Mouse (Mus musculus) mouse embryonic stem cell (cell line): ENCODE measurements around the gene Cct4.

Experiments
- in situ Hi-C, 2 experiments: fragments of 300-500 bp; cut with MboI; formaldehyde crosslinking; loops; 1 replicate in 1 of 2; 3 replicates in 1 of 2; pipeline ENCODE4 v1.14.3; 2019 to 2020; ENCODE audit warnings: low sequenced_read_pairs in 2 of 2, low pct_unique_long_range_greater_than_20kb in 1 of 2, mixed read lengths in 1 of 2; ENCODE audit not compliant: unreplicated experiment in 1 of 2

Cct4 gene

DNA sequence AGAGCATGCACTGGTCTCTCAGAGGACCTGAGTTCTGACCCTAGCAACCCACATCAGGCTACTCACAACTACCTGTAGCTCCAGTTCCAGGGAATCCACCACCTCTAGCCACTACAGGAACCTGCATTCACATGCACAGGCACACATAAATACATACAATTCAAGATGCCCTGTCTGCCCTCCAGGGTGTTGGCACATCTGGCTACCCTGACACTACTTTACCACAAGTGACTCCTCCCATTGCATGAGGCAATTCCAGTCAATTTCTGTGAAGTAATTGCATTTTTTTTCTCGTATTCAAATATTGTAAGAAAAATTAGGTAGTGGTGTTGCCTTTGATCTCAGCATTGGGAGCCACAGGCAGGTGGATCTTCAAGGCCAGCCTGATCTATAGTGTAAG lies 11.1 kb upstream of the Cct4 start:
- in situ Hi-C loops = no loop called here

DNA sequence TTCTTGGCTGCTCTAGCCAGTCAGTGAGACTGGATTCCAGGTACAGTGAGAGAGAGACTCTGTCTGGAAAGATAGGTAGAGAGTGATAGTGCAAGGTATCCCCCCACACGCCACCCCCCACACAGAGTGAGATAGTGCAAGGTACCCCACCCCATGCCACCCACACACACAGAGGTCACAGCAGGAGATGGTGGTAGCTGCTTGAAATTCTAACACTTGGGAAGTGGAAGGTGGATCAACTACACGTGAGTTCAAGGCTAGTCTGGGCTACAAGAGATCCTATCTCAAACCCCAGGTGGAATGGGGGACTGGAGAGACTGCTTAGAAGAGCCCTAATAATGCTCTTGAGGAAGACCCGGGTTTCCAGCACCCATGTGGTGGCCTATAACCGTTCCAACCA lies 9.3 kb upstream of the Cct4 start:
- in situ Hi-C loops = no loop called here

DNA sequence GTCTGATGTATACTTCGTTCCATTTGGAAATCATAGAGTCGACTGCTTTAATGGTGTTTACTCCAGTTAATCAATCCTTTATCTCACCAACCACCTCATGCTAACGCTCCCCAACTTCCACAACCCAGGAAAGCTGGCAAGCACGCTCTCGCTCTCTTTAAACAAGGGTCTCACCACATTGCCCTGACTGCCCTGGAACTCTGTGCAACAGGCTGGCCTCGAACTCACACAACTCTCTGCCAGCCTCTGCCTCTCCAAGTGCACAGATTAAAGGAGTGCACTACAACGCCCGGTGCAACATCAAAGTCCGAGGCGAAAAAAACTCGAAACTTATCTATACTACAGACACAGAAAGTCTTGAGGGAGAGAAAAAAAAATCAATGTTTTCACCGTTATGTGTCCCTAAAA lies 8.8 kb upstream of the Cct4 start:
- in situ Hi-C loops = no loop called here

DNA sequence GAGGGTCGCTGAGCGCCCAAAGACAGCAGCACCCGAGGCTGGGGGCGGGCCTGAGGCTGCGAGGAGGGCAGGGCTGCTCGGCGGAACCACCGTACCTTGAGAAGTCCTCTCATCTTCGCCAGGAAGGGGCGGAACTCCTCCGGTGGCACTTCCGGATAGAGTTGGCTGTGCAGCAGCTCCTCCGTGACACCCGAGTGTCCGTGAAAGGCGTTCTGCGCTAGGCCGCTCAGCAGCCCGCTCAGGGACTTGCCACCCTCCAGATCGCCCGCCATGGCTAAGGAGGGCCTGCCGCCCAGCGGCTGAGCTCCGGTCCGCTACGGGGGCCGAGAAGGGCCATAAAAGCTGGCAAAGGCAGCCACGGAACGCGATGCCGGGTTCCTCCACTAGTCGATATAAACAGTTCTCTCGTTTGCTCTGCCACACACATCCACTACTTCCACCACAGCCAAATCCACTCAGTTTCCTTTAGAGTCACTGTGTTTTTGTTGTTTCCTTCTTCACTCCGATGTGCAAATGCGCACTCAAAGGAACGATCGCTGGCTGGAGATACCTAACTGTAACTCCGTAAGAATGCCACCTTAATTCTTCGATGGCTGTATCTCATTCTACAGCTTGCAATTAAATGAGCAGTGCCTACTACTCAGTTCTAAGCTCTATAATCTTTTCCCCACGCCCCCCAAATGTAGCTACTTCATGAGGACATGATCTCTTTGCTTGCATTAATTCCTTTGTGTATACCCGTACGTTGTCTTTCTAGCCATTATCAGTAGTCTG lies 8.1 kb upstream of the Cct4 start, which contains the start of the genes Gm28048 and Commd1:
Gm28048 (minus strand) TSS at position 107 of the 774 bp plus-strand sequence.
Commd1 (minus strand) TSS at position 399 of the 774 bp plus-strand sequence.
- in situ Hi-C loops = no loop called here

DNA sequence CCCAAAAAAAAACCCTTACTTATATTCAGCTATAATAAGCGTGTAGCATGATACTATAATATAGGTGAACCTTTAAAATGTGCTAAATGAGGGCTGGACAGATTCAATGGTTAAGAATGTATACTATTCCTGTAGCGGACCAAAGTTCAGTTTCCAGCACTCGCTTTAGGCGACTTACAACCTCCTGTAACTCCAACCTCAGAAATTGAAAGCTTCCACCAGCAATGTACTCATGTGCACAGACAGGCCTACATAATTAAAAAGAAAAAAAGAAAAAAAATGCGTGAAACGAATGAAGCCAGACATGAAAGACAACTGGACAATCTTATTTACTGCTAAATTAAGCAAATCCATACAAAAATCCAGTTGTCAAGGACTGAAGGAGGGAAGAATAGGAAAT lies 7.5 kb upstream of the Cct4 start:
- in situ Hi-C loops = no loop called here

DNA sequence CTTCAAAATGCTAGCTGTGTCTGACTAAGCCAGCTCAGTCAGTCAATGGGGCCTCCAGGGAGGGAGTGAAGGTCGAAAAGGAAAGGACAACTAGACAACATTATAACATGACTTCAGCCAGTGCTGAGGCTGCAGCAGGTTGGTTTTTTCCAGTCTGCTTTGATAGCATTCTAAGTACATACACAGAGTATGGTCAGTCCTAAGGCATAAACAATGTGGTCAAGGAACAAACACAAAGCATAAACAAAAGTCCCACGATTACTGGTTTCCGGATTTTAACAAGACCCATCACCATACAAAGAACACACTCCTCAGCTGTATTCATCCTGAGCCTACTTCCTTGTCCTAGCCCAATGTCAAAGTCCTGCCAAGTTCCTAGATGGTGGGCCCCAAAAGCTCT lies 4.8 kb upstream of the Cct4 start:
- in situ Hi-C loops = no loop called here

DNA sequence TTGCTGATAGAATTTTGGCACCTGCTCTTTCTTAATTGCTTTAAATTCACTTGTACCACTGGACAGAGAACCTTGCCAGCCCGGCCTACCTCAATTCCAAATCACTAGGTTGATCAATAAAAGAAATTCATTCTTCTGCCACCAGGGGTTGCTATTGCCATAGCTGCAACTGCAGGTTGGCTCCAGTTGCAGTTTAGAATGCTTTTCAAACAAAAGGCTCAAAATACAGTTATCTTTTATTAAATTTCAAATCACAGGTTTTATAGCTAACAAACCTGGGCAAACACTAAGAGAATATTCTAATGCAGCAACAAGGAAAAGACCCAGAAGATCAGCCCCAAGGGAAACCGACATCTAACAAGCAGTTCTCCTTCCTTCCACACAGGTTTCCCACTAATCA lies 3.0 kb upstream of the Cct4 start:
- in situ Hi-C loops = no loop called here

DNA sequence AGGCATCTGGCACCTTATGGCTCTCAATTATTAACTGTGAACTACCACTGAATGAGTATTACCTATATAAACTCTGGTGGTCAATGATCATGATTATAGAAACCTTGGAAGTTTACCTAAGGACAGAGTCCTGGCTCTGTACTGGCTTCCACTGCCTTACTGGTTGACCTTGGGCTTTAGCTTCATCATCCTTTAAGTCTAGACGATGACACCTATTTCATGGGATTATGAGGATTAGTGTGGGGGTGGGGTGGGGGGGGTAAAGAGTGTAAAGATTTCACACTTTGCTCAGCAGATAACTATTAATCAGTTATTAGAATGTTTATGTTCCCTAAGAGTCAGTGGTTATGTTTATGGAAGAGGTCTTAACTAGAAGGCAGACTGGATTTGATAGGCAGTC lies 533 bp upstream of the Cct4 start:
- in situ Hi-C loops = loop anchor here in 1 of 2 experiments (10.0 kb wide), 1 partner anchor 495 kb away; no protein-coding TSS in a partner anchor

DNA sequence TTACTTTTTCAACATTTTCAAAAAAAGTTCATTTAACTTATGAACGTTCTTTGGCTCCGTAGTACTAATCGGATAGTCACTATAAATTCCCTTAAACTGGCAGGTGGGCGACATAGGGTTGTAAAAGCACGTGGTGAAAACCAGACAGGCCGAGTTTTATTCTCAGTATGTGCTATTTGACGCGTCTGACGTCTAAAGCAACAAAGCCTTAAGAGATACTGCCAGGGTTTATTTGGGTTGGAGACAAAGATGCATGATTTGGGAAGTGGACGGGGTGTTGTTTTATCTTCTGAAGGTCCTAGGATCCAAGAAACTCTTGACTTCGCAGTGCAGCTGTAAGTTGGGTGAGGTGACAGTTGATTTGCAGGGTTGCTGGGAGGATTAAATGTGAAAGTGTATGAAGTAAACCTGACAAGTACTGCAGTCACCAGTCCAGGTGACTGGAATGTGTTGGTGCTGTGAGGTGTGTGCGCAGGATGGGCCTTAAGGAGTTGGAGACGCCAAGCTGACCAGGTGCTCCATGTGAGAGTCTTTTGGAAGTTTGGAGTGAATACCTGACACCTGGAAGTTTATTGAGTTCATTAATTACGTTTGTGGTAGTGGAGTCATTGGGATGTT lies 1.0 kb downstream of the Cct4 start:
- in situ Hi-C loops = loop anchor here in 1 of 2 experiments (10.0 kb wide), 1 partner anchor 493 kb away; no protein-coding TSS in a partner anchor

DNA sequence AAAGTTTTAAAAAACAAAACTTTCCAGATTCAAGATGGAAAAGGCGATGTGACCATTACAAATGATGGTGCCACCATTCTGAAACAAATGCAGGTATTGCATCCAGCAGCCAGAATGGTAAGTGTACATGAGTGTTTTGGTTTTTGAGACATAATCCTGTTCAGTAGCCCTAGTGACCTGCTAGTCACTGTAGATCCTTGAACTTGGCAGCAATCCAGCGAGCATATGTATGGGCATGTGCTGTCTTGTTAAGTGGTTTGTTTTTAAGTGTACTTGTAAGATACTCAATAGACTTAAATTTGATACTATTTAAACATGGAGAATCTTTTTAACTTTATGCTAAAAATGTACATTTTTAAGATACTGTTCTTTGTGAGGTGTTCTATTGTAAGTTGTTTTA lies 4.0 kb downstream of the Cct4 start:
- in situ Hi-C loops = loop anchor here in 1 of 2 experiments (10.0 kb wide), 1 partner anchor 491 kb away; no protein-coding TSS in a partner anchor

DNA sequence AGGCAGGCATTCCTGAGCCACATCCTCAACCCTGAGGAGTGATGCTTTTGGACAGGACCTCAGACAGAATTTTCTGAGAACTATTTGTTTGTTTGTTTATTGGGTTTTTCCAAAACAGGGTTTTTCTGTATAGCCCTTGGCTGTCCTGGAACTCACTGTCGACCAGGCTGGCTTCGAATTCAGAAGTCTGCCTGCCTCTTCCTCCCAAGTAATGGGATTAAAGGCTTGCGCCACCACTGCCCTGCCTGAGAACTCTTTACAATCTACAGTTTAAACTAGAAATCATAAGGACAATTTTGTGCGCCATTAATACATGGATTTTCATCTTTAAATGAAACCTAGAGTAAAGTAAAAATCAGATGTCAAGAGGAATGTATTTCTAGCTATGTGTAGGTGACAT lies 5.1 kb downstream of the Cct4 start:
- in situ Hi-C loops = loop anchor here in 1 of 2 experiments (10.0 kb wide), 1 partner anchor 489 kb away; no protein-coding TSS in a partner anchor

DNA sequence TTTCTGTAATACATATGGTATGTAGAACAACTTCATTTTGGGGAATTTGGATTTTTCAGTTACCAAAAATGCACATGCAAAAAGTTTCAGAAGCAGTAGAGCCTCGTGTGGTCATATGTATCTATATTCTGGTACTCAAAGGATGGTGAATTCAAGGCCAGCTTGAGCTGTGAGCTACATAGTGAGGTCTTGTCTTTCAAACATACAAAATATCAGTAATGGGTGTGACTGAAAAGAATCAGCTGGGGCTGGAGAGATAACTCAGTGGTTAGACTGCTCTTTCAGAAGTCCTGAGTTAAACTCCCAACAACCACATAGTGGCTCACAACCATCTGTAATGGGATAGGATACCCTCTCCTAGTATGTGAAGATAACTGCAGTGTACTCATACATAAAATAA lies 8.0 kb downstream of the Cct4 start:
- in situ Hi-C loops = loop anchor here in 1 of 2 experiments (10.0 kb wide), 1 partner anchor 486 kb away; no protein-coding TSS in a partner anchor

DNA sequence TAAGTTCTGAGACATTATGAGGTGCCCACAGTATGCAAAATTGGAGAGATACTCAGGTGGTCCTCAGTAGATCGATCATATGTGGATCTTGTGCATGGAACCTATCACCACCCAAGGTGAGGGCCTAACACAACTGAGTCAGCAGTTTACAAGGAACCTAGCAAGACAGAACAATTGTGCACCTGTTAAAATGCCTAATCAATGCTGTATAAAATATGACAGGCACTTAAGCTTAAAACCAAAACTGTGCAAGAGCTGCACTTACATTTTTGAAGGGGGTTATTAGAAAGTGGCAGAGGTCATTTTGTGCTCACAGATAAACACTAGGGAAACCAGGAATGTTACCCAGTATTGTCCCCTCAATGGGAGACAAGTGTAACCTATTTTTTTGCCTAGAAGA lies 15.0 kb downstream of the Cct4 start:
- in situ Hi-C loops = loop anchor here (5.0 to 25.0 kb wide), 2 partner anchors 132 to 262 kb away; no protein-coding TSS in a partner anchor

DNA sequence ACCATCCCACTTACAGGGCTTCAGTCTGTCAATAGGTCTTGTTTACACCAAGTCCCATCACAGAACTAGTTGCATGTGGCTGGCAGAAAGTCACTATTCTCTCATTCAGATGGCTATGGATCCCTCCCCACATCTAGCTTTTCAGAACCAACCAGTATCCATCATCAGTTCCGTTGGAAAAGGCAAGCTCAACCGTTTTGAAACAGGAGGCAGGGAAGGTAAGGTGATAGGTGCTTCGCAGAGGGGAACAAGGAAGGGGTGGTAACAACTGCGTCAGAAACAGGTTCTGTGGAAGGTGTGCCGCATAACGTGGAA lies 16.8 kb downstream of the Cct4 start:
- in situ Hi-C loops = loop anchor here (5.0 to 25.0 kb wide), 2 partner anchors 130 to 260 kb away; no protein-coding TSS in a partner anchor

DNA sequence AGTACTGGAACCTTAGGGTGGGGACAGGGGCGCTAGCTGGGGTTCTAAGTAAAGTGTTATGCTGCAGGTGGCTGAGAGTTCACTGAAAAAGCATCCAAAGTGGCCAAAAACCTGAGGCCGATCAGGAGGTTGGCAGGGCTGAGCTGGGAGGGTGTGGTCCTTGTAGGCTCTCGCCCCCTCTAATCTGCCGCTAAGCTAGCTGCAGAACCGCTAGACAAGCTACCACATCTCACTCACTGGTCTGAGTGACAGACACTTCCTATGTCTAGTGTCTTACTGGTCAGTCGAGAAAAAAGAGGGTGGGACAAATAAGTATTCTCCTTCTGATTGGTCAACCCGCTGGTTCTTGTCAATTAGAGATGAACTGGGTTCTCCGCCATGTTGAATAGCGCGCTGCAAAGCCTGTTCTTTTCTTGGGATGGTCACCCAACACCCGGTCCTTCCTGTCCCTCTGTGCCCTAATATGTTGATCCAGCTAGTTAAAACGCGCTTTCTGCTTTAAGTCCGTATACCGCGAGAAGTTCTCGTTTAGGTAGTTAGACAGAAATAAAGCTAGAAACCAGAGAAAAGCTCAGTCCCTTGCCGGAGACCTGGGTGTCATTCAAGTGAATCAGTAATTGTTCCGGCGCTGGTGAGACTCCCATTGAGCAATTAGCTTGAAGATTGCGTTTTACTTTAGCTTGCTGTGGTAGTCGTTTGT lies 17.3 kb downstream of the Cct4 start, which contains the start of gene Fam161a:
Fam161a (plus strand) TSS at position 51 of the 700 bp plus-strand sequence.
- in situ Hi-C loops = loop anchor here (5.0 to 25.0 kb wide), 2 partner anchors 130 to 260 kb away; no protein-coding TSS in a partner anchor

DNA sequence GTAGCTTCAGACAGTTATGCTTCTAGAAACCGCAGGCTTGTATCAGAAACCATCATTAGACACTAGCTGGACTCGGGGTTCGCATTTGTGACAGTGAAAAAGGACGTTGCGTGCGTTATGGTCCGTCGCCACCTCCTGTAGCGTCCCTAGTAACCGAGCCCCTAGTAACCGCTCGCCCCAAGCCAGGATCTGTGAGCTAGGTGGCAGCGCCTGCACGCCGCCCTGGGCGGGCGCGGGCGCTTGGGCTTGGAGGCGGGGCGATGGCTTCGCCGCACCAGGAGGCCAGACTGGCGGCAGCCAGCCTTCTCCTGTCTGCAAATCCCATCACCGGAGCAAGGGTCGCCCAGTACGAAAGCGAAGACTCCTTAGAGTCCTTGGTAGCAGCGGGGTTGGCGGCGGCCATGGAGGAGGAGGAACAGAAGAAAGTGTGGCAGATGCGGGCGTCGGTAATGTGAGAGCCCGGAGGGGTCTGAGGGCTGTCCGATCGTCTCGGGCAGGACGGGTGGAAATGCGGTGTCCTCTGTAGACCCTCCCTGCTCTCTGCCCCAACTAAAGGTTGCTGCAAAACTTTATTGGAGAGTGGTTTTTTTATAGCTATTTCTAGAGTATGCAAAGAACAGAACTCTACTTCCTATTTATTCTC lies 18.0 kb downstream of the Cct4 start:
- in situ Hi-C loops = loop anchor here (5.0 to 25.0 kb wide), 2 partner anchors 129 to 259 kb away; no protein-coding TSS in a partner anchor

DNA sequence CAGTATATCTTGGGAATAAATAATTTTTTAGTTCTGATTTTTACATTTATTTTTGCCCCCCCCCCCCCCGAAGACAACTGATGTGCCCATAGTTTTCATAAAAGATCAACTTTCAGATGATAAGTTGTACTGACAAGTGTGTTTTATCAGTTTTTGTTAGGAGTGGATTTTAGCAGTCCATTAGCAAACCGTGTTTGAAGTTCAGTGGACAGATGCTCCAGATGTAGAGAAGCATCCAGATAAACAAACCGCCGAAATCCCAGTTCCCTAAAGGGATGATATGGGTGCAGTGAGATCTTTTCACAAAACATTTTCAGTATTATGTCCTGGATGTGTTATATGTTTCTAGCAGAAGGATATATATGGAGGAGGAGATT lies 18.5 kb downstream of the Cct4 start:
- in situ Hi-C loops = loop anchor here (5.0 to 25.0 kb wide), 2 partner anchors 128 to 258 kb away; no protein-coding TSS in a partner anchor

DNA sequence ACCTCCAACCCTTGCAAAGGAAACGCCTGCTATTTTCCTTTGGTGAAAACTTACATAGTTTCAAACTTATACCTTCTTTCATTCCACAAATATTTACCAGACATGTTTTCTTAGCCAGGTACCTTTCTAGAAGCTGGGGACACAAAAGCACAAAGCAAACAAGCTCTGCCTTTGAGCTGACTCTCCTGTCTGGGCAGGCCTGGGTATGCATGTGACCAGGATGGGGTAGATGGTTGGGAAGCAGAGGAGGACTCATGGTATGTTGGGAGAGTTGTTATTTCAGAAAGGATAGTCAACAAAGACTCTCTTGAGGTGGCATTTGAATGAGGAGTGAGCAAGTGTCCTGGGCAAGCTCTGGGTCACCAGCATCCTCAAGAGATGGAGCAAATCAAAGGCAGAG lies 22.8 kb downstream of the Cct4 start:
- in situ Hi-C loops = loop anchor here in 1 of 2 experiments (25.0 kb wide), 1 partner anchor 124 kb away; no protein-coding TSS in a partner anchor
